Mouse (Mus musculus) CD4-positive, CD25-positive, alpha-beta regulatory T cell, adult 4 months (primary cell): ENCODE results near the gene Fbxw5. TPM values are rescaled to one million over a fixed set of nuclear protein-coding genes. Genes with fewer than 3 reads are reported as not detected.

Experiments used
- ATAC-seq: one replicate; pipeline ENCODE4 v1.8.0; 2017
- polyA plus RNA-seq, 2 experiments: library from polyadenylated mRNA; unstranded; fragments of 100-300 nt; shearing (Covaris generic); gene quantifications; one replicate each; pipeline ENCODE4 v1.2.1; 2017

The Fbxw5 gene
- polyA plus RNA-seq, 2 experiments from 2014 or later: 60.7 to 143 TPM

DNA sequence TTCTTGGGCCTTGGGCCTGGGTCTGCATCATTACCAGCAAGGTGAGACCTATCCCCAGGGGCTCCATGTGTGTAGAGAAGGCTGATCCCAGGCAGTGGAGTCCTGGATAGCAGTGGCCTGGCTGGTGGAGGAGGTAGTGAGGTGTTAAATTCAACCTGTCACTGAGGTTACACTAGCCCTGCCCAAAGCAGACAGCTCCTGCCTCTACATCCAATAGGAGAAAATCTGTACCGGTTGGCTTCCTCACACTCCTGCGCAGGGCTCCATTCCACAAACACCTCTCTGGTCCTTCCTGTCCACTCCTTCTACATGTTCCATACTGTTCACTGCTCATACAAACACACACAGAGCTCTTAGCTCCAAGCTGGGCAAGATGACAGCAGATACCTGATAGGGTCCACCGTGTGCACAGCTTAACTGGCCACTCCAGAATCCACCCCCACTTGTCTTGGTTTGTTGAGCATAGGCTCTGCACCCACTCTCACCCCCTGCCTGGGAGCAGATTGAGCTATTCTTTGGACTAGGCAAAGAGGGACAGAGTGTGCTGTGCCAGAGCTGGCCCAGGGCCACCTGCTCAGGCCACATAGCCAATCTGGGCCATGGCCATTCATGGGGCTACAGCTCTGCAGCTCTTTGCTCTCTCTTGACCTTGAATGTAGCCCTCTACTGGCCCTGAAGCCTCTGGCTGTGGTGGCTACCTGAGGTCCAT lies 22.4 kb upstream of the Fbxw5 start:
- no peak for ATAC-seq

DNA sequence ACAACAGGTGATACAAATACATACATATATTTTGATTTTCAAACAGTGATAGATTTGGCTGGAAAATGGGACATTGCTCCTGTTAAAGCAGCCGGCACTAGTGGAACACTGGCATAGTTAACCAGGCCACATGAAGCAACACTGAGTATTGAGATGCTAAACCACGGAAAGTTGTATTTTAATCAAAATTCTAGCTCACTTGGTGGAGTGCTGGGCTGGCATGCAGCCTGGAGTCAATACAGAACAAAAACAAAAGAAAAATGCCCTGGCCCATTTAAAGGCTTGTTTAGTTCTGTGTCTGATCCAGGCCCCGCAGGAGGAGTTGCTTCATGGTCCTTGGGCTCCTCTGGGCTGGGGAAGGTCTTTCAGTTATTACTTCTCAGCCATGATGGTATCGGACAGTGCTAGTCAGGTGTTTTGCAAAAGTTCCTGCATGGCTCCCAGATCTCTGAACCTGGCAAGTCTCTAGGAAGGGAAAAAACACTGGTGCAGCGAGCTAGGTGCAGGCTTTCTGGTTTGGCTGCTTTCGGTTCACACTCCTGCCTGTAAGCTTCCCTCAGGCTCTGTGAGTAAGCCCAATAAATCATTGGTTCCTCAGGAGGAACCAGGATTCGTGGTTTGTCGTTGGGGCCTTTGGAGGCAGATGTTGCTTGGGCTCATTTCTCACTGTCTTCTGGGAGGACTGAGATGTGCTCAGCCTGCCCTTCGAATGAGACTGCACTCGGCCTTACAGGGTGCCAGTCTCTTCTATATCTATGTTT lies 20.8 kb upstream of the Fbxw5 start:
- ATAC-seq: no peak

DNA sequence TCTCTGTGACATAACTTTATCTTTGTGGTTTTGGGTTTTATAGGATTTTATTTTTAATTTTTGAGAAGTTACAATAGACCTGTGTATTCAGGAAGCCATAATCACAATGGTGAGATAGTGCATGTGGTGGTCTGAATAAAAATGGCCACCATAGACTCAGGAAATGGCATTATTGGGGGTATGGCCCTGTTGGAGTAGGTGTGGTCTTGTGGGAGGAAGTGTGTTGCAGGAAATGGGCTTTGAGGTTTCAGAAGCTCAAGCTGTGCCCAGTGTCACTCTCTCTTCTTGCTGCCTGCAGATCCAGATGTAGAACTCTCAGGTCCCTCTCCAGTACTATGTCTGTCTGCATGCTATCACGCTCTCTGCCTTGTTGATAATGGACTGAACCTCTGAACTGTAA lies 20.0 kb upstream of the Fbxw5 start:
- ATAC-seq: no peak

DNA sequence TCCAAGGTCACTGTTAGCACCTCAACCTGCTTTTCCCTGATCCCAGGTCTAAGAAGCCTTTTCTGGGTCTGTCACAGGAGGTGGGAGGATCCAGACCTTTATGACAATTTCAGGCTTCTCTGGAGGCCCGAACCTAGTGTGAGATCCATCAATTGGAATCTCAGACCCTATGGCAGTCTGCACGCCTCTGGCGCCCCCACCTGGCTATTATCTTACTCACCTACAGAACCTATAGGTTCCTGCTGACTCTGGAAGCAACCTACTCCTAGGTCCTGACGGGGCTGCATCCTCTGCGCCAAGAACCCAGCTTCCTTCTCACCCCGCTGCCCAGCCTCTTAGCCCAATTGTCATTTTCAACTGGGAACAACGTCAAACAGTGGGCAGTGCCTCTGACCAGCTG lies 17.6 kb upstream of the Fbxw5 start:
- ATAC-seq: peak; percentile 97

DNA sequence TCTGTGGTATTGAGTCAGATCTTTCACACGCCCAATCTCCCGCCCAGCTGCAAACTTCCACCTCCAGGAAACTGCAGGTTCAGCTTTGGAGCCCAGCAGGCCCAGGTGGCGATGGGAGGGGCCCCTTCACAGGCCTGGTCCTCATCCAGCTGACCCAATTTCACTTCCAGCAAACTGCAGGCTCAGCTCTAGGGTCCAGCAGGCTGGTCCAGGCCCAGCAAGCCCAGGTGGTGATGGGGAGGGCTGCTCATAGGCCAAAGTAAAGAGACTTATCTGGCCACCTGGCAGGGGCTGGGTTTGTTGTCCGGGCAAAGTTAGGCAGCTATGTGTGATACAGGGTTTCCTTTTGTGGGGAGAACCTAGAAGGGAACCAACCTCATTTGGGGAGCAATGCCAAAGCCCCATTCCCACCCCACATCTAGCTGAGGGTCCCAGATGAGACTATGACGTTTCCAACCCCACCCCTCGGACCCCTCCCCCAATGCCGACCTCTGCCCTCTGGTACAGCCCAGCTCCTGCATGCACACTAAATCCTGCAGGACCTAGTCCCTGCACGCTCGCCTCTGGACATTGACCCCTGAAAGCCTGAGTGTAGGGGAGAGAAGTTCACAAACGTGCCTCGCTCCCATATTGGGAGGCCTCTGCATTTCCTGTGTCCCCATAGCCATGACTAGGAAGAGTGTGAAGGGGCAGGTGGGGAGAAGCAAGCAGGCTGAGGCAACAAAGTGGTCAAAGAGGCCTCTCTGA lies 15.5 kb upstream of the Fbxw5 start:
- no peak for ATAC-seq

DNA sequence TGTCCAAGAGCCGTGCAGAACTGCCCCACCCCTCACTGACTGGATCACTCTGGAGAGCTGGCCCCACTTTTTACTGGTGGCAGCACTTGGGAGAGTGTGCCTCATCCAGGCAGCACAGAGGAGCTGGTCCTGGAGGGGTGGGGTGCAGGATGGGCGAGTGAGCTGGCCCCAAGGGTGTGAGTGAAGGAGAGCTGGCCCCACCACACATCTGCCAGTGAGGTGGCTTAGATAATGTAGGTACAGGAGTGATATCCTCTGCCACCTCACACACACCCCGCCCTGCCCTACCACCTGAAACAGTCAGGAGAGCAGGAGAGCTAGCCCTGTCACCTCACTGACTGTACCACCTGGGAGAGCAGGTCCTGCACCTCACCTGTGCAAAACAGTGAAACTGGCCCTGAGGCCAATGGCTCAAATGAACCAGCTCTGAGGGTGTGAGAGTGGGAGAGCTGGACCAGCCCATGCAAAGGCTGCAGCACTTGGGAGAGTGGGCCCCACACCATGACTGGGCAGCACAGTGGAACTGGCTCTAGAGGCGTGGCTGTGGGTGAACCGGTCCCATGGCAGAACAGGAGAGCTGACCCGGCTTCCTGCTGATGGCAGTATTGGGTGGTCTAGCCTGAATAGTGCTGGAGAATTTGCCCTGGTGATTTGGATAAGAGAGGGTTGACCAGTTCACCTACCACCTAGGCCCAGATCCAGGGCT lies 12.4 kb upstream of the Fbxw5 start:
- no peak for ATAC-seq

DNA sequence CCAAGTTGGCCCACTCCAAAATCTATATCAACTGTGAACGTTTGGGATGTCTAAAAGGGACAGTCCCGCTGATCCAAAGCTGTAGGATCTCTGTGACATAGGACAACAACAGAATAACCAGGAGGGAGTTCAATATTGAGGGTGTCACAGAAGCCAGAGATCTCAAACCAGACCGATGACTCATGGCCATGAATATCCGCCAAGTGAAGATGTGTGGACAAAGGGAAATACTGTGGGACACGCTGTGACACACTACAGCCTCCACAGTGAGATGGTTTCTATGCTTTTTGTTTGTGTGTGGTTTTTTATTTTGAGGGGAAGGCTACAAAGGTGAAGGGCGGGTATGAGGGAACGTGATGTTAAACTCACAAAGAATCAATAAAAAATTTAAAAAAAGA lies 11.9 kb upstream of the Fbxw5 start:
- no peak for ATAC-seq

DNA sequence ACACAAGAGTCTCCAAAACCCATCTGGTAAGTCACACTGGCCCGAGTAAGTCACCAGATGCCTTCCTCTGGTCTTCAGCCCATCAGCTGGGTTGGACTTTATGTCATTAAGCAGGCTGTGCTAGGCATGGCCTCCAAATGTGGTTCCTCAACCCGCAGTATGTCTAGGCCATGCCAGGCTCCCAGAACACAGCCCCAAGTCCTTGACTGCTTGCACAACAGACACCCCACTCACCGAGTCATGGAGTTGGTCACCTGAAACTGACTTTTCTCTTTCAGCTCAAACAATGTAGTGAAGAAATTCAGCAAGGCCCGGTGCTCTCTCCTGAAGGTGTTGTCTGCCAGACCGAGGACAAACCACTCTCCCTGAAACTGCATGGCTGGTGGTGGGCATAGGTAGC lies 7.6 kb upstream of the Fbxw5 start:
- ATAC-seq: no peak

DNA sequence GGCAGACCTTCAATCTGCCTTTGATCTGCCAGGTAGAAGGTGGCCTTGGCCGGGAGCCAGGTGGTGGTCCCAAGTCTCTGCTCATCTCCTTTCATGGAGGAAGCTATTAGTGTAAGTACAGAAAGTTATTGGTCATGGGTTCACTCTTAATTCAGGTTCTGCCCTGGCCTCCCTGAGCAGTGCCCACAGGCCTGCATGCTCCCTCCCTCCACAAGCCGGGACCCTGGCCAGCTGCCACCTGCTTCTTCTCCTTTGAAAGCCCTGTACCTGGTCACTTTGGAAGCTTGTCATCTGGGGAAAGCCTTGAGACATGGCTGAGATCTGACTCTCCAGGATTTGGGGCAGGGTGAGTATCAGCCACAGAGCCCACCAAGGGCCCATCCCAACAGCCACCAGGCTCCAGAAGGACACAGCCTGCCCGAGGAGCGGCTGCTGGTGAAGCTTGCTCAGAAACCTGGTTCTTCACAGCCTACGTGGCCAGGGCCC lies 7.0 kb upstream of the Fbxw5 start, which contains the start of gene Lcn12:
Lcn12 (minus strand) TSS at position 436 of the 486 bp plus-strand sequence.
- no peak for ATAC-seq

DNA sequence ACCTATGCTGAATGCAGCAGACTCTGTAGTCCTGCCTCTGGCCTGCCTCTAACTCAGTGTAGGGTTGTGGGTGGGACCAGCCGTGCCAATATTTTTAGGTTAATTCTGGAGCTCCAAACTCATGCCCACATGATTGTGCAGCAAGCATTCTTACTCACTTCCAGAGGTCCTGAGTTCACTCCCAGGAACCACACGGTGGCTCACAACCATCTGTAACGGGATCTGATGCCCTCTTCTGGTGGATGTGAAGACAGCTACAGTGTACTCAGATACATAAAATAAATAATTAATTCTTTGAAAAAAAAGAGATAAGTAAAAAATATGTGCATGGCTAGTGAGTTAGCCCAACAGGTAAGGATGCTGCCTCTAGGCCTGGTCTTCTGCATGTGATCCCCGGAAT lies 4.1 kb upstream of the Fbxw5 start:
- ATAC-seq: no peak

DNA sequence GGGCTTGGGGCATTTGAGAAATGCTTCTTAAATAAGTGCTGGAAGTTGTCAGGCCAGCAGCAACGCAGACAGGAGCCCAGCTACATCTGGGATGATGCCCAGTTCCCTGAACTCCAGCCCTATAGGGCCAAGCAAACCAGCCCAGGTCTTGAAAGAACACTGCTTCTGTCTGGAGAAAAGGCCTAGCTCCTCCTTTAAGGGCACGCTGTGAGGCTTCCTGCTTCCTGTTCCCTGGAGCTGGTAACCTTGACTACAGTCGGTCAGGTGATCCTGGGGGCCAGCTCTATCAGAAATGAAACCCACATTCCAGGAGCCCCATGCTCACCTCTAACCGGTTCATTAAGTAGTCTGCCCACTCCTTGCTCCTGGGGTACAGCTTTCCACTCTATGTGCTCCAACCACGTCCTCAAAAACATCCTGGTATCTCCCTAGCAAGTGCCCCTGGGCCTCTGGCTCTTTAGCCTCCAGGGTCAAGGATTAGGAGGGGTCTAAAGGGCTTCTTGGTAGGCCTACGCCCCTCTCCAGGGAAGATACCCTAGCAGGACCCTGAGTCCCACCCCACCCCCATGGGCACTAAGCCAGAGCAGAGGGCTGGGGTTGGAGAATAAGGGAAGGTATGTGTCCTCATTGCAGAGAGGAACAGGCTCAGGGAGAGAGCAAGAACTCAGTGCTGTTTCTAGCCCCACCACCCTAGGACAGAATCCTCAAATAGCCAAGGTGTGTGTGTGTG lies 2.5 kb upstream of the Fbxw5 start:
- peak; percentile 16 for ATAC-seq

DNA sequence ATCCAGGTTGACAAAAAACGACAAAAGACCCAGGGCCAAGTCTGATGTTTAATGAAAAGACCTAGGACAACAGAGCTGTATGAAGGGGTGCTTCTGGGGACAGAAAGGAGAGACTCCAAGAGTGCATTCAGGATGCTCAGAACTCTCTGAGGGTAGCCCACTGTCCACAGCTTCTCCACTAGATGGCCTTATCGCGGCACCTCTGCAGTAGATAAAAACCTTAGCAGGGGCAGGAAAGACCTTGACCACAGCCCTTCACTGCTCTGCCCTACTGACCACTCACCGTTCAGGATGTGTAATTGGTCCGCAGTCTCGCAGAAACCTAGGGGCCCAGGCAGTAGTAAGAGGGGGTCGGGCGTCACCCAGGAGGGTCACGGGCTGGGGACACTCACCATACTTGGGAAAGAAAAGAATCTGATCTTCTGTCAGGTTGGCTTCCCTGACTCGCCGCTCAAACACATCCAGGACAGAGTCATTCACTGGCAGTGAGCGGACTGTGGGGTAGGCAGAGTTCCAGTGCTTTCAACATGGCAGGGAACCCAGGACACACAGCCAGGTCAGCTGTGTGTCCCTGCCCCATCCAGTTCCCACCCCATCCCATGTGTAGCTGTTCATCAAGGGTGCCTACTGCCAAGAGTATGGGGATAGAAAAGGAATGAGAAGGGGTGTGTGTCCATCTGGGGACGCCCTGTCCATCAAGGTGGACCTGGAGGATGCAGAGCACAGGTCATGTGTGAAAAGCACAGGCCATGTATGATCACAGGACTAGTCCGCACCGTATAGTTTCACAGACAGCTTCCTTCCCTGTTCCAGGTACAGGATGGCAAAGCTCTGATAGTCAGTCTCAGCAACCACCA lies 1.7 kb upstream of the Fbxw5 start:
- no peak for ATAC-seq

DNA sequence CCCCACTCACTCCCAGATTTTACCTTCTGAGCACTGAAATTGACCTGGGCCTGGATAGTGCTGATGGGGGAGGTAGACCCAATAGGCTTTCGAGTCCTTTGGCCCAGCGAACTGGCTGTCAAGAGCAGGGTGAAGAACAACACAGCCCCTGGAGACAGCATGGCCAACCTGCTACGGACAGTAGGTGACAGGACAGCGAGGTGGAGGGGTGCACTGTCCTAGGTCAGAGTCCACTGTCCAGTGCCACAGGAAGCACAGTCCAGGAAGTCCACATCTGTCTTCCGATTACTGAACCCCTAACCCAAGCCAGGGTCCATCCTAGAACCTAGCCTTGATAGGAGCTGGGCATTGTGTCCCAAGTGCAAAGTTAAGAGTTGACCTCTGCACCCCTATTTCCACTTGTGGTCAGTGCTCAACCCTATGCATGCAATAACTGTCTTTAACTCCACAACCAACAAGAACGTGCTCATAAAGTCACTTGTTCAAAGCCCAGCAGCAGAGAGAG lies 427 bp upstream of the Fbxw5 start:
- ATAC-seq: no peak

DNA sequence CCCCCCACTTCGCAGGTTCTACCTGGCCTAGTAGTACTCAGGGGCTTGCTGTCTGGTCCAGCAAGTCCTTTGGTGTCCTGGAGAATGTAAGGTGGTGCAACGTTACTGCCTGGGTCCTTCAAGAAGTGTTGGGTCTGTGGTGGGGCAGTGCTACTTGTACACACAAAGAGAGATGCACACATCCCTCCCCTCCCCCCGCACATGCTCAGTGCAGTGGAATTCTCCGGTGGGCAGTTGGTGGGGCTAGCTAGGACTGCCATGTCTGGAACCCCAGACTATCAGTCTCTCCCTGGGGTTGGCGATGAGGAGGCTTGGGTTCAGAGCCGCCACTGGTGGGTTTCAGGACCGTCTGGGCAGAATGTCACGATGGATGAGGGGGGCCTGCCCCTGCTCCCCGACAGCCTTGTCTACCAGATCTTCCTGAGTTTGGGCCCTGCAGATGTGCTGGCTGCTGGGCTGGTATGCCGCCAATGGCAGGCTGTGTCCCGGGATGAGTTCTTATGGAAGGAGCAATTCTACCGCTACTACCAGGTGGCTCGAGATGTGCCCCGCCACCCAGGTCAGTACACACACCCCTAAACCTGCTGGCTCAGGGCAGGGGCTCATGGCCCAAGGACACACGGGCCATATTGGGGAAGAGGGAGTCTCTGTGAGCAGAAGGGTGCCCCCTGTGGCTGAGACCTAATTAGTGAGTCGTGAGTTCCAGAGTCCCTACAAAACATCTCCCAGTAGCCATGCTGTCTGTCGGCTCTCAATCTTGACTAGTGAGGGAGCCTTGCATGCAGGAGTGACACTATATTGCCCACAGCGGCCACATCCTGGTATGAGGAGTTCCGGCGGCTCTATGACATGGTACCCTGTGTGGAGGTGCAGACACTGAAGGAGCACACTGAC lies 1.3 kb downstream of the Fbxw5 start, which contains the start of gene C8g:
C8g (minus strand) TSS at position 127 of the 894 bp plus-strand sequence.
- ATAC-seq: no peak

DNA sequence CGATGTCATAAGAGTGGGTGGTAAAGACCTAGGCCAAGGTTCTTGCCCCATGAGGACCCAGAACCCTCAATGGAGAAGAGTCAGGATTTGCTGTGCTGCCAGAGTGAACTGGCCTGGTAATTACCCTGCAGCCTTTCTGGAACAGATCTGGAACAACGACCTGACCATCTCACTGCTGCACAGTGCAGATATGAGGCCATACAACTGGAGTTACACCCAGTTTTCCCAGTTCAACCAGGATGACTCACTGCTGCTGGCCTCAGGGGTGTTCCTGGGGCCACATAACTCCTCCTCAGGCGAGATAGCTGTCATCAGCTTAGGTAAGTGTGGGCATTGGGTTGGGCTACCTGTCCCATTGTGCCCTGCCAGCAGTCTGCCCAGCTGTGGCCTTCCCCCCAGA lies 2.2 kb downstream of the Fbxw5 start:
- ATAC-seq: no peak

DNA sequence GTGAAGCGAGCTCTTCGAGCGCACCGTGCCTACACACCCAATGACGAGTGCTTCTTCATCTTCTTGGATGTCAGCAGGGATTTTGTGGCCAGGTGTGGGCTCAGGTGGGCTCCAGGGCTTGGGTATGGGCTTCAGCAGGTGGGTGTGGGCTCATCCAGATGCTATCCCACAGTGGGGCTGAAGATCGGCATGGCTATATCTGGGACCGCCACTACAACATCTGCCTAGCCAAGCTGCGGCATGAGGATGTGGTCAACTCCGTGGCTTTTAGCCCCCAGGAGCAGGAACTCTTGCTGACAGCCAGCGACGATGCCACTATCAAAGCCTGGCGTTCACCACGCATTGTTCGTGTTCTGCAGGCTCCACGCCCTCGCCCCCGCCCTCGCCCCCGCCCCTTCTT lies 4.0 kb downstream of the Fbxw5 start:
- no peak for ATAC-seq

DNA sequence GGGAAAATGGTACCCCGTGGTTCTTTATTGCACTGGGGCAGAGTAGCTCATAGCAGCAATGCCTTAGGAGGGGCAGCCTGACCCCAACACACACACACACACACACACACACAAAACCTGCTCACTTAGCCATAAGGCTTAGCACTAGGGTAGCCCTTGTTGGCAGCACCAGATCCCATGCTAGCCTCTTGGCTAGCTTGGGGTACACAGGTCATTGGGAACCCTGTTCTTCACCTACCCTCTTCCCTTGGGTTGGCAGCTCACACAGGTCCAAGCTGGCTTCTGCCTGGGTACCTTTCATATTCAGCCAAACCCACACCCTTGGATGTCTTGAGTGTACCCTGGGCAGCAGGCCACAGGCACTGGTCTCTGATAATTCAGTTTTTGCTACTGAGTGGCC lies 4.5 kb downstream of the Fbxw5 start:
- no peak for ATAC-seq

DNA sequence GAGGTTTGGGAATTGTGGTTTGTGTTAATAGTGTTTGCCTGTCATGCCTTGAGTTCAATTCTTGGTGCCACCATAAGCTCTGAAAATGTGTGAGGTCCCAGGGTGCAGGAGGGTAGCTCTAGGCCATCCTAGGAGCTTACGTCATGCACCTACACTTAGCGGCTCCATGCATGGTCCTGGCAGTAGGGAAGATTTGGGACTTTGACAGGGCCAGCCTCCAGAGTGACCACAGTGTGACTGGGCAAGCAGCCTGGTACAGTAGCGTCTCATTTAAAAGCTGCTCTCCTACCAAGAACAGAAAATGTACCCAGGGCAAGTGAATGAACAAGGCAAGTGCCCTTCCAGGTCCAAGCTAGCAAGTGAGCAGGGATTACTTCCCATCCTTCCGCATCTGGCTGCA lies 5.3 kb downstream of the Fbxw5 start:
- no peak for ATAC-seq

DNA sequence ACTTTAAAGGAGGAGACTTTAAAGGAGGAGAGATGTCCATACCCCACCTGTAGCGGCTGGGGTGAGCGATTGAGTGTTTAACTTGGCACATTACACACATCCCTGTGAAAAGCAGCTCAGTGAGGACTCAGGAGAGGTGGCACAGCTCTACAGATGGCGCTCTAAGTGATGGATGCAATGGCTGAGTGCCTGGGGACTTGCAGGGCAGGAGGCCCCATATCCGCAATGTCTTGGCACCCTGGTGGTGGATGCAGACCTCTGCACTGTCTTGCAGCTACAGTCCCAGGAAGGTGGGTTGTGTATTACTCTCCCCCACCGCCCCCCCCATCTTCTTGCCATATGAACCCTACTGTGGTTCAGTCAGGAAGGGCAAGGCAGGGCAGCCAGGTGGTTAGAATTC lies 6.4 kb downstream of the Fbxw5 start:
- peak; percentile 57 for ATAC-seq

DNA sequence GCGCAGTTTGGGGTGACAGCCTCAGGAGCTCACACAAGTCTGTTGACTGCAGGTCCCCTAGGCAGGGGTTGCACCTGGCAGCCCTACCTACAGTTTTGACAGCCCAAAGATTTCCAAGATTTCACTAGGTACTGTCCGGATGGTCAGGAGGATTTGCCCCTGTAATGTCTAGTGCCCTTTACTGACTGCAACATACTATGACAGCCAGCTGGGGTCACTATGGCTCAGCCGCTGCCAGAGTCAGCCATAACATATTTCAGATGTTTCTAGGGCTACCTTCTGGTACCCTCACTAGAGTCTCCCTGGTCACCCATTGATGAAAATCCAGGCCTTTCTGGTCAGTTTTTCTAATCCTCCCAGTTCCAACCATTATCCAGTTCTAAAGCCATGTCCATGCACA lies 9.4 kb downstream of the Fbxw5 start:
- ATAC-seq: peak; percentile 57
